Mouse (Mus musculus) lung, embryonic 14.5 days (tissue): Measurements from ENCODE around the gene Mfap3l. TPM values are rescaled to one million over a fixed set of nuclear protein-coding genes. Genes with fewer than 3 reads are reported as not detected.
"Not testable (repeated sequence)": the region's sequence is repeated elsewhere in the genome, so short reads cannot be mapped to it uniquely, and the experiment has no call there.

Experiments used
- ATAC-seq: fragments of 200-750 bp; cut with Nextera tagmentation; 2 replicates; pipeline ENCODE4 v1.8.0; 2017; ENCODE audit warnings: mild to moderate bottlenecking, moderate TSS enrichment, moderate library complexity; ENCODE audit not compliant: insufficient read depth
- DNase-seq: peaks from one replicate; pipeline ENCODE4 v3.0.0-alpha.2; 2015
- H3K27ac ChIP-seq: fragments of 300-500 bp; sonication (generic); 2 replicates; pipeline ENCODE4 v1.5.1; 2014; ENCODE audit warnings: low read depth, mild to moderate bottlenecking, moderate library complexity
- H3K27me3 ChIP-seq: fragments of 300-500 bp; sonication (generic); 2 replicates; pipeline ENCODE4 v1.6.1; 2014; ENCODE audit warnings: low read length, control low read depth; ENCODE audit not compliant: insufficient read depth
- H3K36me3 ChIP-seq: fragments of 300-500 bp; sonication (generic); 2 replicates; pipeline ENCODE4 v1.6.1; 2014; ENCODE audit warnings: control low read depth; ENCODE audit not compliant: insufficient read depth
- H3K4me1 ChIP-seq: fragments of 300-500 bp; sonication (generic); 2 replicates; pipeline ENCODE4 v1.6.1; 2014; ENCODE audit warnings: antibody characterized with exemption, control low read depth; ENCODE audit not compliant: insufficient read depth
- H3K4me2 ChIP-seq: fragments of 300-500 bp; sonication (generic); 2 replicates; pipeline ENCODE4 v1.6.1; 2014; ENCODE audit warnings: mild to moderate bottlenecking
- H3K4me3 ChIP-seq: fragments of 300-500 bp; sonication (generic); 2 replicates; pipeline ENCODE4 v1.5.1; 2014; ENCODE audit warnings: low read depth, low read length
- H3K9ac ChIP-seq: fragments of 300-500 bp; sonication (generic); 2 replicates; pipeline ENCODE4 v1.6.1; 2014
- H3K9me3 ChIP-seq: fragments of 300-500 bp; sonication (generic); 2 replicates; pipeline ENCODE4 v1.6.1; 2016; ENCODE audit warnings: low read depth, low read length, control low read depth
- CTCF ChIP-seq: IDR thresholded peaks from 2 replicates; pipeline ENCODE4 v1.5.1; 2016; ENCODE audit warnings: antibody characterized with exemption, low read depth
- WGBS: fragments of 180-500 bp; shearing (Covaris S2); extraction: QIAGEN DNeasy Blood & Tissue Kit; methylation state at CpG from one replicate; pipeline ENCODE4 v1.1.7; 2014; 5-methylcytosine and 5-hydroxymethylcytosine counted together
- polyA plus RNA-seq: library from polyadenylated mRNA; unstranded; fragments of >200 nt; fragmentation: Nextera tagmentation; extraction: Ambion mirVana; gene quantifications from 2 replicates; pipeline ENCODE4 v1.2.1, GENCODE M21; 2014

Gene Mfap3l
- polyA plus RNA-seq = 5.6 and 5.7 TPM in 2 replicates

- peak within 1 kb of the TSS; percentile 65 for H3K4me3 ChIP-seq
- DNase-seq (peak; percentile 96), ATAC-seq (peak; percentile 99)
- no peaks in the 10 kb centered on the region for H3K9me3 ChIP-seq
- TF ChIP-seq CTCF = 0 out of 2 replicates have a peak, but pooled peaks have one; percentile 19
- H3K4me2 ChIP-seq = peak within 1 kb of the TSS; percentile 98
- under 1% methylated on average over 60 of the region's 60 CpGs for WGBS
- H3K36me3 ChIP-seq = no peaks in the 10 kb centered on the region
- no peaks in the 10 kb centered on the region for H3K27me3 ChIP-seq
- H3K9ac ChIP-seq = peak within 1 kb of the TSS; percentile 65
- H3K4me1 ChIP-seq = no peaks in the 10 kb centered on the region; the same call in 1 of the 2 replicates
- H3K27ac ChIP-seq = peak within 1 kb of the TSS; percentile 30; the same call in 1 of the 2 replicates
Measured at GRCm38 (mm10) chr8:60632250-60632932, at the start of gene Mfap3l. Mfap3l (plus strand) TSS chr8:60632827.

DNA sequence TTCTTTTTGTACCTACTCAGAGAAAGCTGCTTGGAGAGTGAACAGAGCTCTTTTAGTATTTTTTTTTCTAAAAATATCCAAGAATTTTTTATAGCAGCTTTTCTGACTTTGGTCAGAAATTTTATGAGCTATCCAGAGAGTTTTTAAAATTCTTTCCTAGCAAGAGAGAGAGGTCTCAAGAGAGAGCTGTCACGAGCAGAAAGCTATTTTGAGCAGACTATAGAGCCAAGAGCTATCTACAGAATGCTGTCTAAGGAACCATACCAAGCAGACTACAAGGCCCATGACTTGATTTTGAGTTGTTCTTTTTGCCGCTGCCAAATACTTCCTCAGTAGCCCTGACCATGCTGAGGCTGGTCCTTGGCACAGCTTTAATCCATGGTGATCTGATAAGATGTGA lies 49.3 kb upstream of the Mfap3l start:
- H3K27me3 ChIP-seq = no peaks in the 10 kb centered on the region
- ATAC-seq (no peak), DNase-seq (no peak)
- no peak overlapping the region for H3K4me2 ChIP-seq
- no peak overlapping the region for H3K9ac ChIP-seq
- H3K4me3 ChIP-seq = no peak overlapping the region
- no peaks in the 10 kb centered on the region for H3K9me3 ChIP-seq
- H3K4me1 ChIP-seq = no peaks in the 10 kb centered on the region
- 70% methylated on average over 2 of the region's 2 CpGs for WGBS
- H3K36me3 ChIP-seq = no peaks in the 10 kb centered on the region
- H3K27ac ChIP-seq = no peak overlapping the region
- TF ChIP-seq CTCF = no peak

GRCm38 (mm10) chr8:60591352-60592105 lies 41.1 kb upstream of the Mfap3l start:
- not testable (repeated sequence) for ATAC-seq, H3K4me2 ChIP-seq, H3K27ac ChIP-seq, H3K4me3 ChIP-seq, H3K9me3 ChIP-seq, H3K36me3 ChIP-seq, H3K27me3 ChIP-seq, H3K9ac ChIP-seq, H3K4me1 ChIP-seq, DNase-seq
- WGBS = 79% methylated on average over 29 of the region's 29 CpGs

GRCm38 (mm10) chr8:60594761-60595160 lies 37.9 kb upstream of the Mfap3l start:
- peak; percentile 41; the same call in 1 of the 2 replicates for TF ChIP-seq CTCF
- Histone ChIP-seq H3K27ac (no peak overlapping the region), H3K36me3 (no peaks in the 10 kb centered on the region), H3K4me2 (no peak overlapping the region), H3K9me3 (no peaks in the 10 kb centered on the region), H3K4me1 (no peaks in the 10 kb centered on the region), H3K9ac (no peak overlapping the region), H3K27me3 (no peaks in the 10 kb centered on the region), H3K4me3 (no peak overlapping the region)
- WGBS = 61% methylated on average over 3 of the region's 3 CpGs
- ATAC-seq (no peak), DNase-seq (peak; percentile 21)

DNA sequence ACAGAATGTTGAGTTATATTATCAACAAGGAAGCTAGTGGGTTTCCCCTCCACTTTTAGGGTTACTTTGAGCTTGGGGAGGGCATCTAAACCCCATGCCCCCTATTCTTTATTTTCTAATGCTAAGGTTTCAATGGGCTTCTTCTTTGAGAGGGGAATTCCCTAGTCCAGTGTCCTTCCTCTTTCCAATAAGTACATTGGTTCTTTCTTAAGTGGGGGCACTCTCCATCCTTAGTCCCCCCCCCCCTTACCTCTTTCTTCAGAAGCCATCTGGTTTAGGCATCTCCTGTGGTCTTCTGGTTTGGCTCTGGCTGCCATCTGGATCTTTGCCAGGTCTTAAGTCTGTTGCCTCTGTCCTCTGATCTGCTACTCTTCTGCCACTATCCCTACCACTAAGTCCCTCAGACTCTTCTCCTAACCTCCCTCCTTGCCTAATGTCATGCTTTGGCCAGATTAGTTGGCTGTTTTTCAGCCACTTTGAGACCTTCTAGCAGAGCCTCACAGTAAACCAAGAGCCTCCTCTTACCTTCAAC lies 21.0 kb upstream of the Mfap3l start:
- Histone ChIP-seq H3K4me1 (no peaks in the 10 kb centered on the region), H3K9ac (no peak overlapping the region), H3K27ac (no peak overlapping the region), H3K4me3 (no peak overlapping the region), H3K27me3 (no peaks in the 10 kb centered on the region), H3K36me3 (no peaks in the 10 kb centered on the region), H3K9me3 (no peaks in the 10 kb centered on the region), H3K4me2 (no peak overlapping the region)
- no peak; the same call in 1 of the 2 replicates for ATAC-seq
- no peak for DNase-seq
- no peak for TF ChIP-seq CTCF

- no peak overlapping the region for H3K4me2 ChIP-seq
- 33% methylated on average over 2 of the region's 2 CpGs for whole genome bisulfite sequencing
- DNase-seq = peak; percentile 89
- no peaks in the 10 kb centered on the region for H3K36me3 ChIP-seq
- H3K9me3 ChIP-seq = no peaks in the 10 kb centered on the region
- H3K4me1 ChIP-seq = no peaks in the 10 kb centered on the region
- H3K9ac ChIP-seq = no peak overlapping the region
- H3K27ac ChIP-seq = no peak overlapping the region
- peak; percentile 55 for TF ChIP-seq CTCF
- ATAC-seq = no peak
- H3K27me3 ChIP-seq = no peaks in the 10 kb centered on the region
- no peak overlapping the region for H3K4me3 ChIP-seq
Measured at GRCm38 (mm10) chr8:60616928-60617327, 15.7 kb upstream of the Mfap3l start.

DNA sequence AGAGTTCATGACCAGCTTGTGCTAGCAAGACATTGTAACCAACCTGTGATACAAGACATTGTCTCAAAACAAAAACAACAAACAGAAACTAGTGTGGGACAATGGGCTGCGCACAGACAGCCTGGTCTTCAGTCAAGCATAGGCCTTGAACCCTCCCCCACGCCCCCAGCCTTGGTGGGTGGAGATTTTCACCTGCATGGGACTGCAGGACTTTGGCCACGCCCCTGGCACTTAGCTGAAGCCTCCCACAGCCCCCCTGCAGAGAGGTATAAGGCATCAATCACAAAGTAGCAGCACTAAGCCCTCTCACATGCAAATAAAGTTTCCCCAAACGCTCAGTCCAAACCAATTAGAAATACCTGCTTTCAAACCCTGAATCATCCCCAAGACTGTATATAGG lies 11.1 kb upstream of the Mfap3l start:
- Histone ChIP-seq H3K9me3 (no peaks in the 10 kb centered on the region), H3K36me3 (no peaks in the 10 kb centered on the region), H3K4me3 (no peak overlapping the region), H3K27ac (no peak overlapping the region), H3K27me3 (no peaks in the 10 kb centered on the region), H3K4me1 (no peaks in the 10 kb centered on the region), H3K4me2 (no peak overlapping the region), H3K9ac (no peak overlapping the region)
- ATAC-seq = no peak
- DNase-seq = no peak
- WGBS = 65% methylated on average over 4 of the region's 4 CpGs
- TF ChIP-seq CTCF = no peak
